Mouse (Mus musculus) kidney, postnatal 10 days (tissue): ENCODE measurements around the gene Scgb1c1.

Experiments used
- DNase-seq: peaks from one replicate; pipeline ENCODE4 v3.0.0; 2021; ENCODE audit warnings: mixed read lengths

The Scgb1c1 gene

DNA sequence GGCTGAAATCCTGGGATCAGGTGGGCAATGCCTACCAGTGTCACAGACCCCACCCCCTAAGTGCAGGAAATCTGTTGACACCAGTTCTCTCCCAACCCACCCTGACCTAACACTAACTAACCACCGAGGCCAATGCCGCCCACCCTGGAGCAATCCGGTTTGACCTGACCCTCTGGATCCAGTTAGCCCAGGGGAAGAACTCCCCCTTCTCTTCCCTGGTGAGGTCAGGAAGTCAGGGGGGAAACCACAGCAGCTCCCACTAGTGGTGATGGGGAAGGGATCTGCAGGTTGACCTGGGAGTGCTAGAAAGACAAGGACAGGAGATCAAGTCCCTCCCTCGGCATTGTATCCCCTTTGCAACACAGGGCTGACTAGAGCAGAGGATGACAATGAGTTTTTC lies 336 bp downstream of the Scgb1c1 start:
- no peak for DNase-seq

DNA sequence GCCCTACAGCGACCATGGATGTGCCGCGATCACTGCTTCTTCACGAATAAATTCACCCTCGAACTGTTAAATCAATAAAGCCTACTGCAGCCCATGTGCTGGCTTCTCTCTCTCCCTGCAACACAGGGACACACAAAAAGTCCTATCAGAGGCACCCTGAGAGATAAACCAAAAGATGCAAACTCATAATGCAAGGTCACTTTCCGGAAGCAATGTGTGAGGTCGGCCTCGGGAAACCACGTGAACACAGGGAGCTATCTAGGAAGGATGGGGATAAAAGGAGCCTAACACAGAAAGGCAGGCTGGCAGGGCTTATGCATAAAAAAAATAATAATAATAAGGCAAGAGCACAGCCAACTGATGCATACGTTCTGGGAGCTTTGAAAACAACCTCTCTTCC lies 1.3 kb downstream of the Scgb1c1 start:
- no peak for DNase-seq

DNA sequence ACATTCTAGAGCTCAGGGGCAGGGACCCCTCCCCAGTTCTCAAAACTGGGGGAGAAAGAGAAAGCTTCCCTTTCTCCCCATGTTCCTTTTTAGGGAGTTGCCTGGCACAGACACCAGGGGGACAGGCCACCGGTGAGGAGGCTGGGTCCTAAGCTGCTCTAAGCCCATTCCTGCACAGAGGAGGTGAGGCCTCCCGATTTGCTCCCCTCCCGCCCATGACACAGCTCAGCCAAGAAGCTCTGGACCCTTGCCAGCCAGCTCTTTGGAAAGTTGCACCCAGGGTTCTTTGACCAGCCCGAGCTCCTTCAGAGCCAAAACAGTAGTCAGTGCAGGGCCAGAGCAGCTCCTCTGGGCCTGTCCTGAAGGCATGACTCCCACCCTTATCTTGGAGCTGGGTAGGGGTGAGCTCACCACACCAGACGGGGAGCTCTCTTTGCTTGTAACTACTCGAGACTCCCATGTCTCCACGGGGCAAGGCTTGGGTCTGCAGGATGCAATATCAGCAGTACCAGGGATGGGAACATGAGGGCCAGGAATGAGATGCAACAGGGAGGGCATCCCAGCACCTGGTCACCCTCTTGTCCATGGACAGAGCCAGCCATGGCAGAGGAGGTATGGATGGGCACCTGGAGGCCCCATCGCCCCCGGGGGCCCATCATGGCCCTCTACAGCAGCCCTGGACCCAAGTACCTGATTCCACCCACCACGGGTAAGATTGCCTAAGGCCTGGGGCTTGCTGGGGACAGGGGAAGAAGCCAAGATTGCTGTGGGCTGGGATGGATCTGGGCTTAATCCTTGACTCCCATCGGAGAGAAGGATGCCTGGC lies 2.6 kb downstream of the Scgb1c1 start, which contains the start of gene Odf3:
TSS of gene Odf3 (plus strand) at position 51 of the 826 bp plus-strand sequence.
- DNase-seq: peak; percentile 63

DNA sequence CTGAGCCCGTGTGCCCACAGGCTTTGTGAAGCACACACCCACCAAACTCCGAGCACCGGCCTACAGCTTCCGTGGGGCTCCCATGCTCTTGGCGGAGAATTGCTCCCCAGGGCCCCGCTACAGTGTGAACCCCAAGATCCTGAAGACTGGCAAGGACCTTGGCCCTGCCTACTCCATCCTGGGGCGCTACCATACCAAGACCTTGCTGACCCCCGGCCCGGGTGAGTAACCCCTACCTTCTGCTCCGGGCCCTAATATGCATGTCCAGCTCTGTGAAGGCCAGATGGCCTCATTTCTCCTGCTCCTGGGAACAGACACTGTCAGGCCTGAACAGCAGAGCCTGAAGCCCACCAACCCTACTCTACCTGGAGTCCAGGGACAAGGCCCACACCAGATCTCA lies 3.2 kb downstream of the Scgb1c1 start:
- no peak for DNase-seq

DNA sequence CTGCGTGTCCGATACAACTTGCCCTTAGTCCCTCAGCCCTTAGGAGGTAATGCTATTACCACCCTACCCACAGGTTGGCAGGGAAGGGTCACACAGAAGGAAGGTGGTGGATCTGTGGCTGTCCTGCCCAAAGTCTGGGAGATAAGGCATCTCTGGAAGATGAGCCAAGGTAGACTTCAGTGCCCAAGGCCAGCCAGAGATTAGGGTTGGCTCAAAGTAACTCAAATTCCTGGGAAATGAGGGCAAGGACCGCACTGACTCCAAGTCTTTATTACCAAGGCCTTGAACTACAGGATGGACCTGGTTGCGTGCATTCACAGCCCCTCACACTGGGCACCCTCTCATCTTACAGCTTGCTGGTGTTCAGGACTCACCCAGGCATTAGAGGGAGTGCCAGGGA lies 6.6 kb downstream of the Scgb1c1 start:
- DNase-seq: no peak

DNA sequence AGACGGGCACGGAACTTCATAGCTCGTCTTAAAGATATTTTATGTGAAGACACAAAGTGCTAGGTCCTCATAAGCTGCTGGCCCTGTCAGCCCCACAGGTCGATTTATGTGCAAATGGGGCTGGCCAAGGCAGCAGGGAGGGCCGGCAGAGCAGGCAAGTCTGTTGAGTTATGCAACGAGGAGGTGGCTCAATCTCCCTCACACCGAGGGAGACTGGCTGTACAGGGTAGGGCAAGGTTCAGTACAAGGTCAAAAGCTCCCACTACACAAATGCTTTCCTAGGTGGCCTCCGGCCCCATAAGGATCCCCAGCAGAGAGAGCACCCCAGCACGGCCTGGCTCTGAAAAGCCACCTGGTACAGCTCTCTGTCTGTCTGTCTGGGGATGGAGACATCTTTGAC lies 8.0 kb downstream of the Scgb1c1 start:
- DNase-seq: no peak

DNA sequence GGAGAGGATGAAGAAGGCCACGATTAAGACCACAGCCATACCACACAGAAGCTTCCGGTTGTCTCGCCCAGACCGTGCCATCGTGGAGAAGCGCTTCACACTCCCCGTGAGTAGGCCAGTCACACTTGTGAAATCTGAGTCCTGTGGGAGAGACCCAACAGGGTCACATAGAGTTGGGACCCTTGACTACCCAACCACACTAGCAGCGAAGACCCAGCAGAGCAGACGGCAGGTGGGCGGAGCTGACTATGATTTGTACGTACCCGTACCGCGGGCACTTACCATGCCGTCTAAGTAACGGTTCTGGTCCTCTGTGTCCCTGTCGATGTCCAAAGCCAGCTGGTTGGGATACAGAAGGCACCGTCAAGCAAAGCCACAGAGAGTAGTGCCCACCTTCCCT lies 9.1 kb downstream of the Scgb1c1 start:
- DNase-seq: no peak

DNA sequence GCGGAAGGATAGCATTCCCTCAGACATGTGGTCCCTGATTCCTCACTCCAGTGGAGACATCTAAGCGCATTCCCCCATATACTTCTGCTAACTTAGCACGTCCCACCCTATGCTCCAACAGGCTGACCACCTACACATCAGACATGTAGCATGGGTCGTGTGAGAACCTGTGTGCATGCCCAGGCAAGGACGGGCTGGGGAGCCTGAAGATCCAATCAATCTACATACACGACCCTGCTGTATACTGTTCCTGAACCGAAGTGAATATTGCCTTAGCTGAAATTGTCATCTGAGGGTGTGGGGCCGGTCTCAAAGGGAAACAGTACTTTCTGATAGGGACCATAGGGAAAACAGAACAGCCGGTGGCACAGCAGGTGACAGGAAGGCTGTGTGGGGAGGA lies 9.8 kb downstream of the Scgb1c1 start:
- DNase-seq: no peak

DNA sequence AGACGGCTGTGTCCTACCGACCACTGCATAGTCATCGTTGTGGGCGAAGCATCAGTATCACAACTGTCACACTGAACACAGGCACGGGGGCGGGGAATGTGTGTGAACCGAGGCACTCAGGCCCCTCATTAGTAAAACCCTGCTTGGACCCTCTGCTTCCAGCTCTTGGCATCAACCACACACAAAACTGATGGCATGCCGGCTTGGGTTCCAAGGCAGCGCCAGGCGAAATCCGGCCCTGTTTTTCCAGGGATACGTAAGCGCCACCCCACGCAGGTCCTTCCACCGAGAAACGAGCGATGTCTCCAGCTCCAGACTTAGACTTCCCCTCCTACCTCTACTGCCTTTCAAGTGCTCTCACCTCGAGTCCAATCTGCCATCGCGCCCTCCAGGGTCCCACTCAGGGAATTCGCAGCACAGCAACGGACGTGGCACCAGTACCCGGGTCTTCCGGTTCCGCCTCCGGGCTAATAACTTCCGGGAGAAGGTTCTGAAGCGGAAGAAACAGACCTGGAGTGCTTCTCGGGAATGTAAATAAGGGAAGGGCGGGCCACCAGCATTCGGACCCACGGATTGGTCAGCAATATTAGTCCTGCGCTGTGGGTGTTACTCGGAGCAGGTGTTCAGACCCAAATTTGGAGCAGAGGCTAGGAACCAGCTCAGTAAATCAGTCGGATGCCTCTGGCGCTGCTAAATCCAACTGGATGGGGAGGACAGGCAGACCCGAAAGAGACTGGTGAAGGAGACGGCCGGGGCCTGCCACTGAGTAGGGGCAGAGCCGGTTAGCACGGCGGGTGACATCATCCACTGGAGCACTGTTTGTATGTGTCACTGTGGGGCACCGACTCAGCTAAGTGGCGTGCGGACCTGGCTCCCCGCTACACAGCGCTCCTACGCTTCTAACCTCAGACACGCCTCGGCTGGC lies 10.8 kb downstream of the Scgb1c1 start, which contains the start of gene Gm45785:
TSS of gene Gm45785 (minus strand) at position 472 of the 925 bp plus-strand sequence.
- peak; percentile 88 for DNase-seq

DNA sequence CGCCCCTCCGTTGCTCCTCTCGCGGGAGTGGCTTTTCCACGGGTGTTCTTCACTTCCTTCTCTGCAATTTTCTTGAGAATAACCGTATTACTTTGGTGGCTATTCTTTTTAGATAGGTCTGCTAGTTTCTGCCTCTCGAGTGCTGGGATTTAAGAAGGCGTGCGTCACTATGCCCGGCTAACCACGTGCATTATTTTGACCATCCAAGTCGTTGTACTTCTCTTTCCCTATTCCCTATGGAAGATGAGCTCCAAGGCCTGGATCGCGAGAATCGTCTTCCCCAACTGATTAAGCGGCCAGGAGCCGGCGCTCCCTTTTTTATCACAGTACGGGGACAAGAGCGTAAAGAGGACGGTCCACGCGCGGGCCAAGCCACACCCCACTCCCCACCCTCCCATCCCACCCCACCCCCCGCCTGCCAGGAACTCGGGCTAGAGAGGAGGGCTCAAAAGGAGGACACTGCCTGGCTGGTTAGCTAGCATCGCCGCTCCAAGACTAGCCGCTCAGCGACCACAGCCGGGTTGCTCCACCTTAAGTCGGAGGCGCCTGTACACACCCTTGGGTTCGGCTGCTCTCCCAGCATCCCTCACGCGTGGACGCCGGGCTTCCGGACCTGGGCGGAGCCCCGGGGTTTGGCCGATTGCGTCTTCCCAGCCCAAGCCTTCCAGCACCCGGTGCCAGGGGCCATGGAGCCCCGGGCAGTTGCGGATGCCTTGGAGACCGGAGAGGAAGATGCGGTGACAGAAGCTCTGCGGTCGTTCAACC lies 11.6 kb downstream of the Scgb1c1 start, which contains the start of gene Ric8a:
TSS of gene Ric8a (plus strand) at position 173 of the 765 bp plus-strand sequence.
- peak; percentile 93 for DNase-seq

DNA sequence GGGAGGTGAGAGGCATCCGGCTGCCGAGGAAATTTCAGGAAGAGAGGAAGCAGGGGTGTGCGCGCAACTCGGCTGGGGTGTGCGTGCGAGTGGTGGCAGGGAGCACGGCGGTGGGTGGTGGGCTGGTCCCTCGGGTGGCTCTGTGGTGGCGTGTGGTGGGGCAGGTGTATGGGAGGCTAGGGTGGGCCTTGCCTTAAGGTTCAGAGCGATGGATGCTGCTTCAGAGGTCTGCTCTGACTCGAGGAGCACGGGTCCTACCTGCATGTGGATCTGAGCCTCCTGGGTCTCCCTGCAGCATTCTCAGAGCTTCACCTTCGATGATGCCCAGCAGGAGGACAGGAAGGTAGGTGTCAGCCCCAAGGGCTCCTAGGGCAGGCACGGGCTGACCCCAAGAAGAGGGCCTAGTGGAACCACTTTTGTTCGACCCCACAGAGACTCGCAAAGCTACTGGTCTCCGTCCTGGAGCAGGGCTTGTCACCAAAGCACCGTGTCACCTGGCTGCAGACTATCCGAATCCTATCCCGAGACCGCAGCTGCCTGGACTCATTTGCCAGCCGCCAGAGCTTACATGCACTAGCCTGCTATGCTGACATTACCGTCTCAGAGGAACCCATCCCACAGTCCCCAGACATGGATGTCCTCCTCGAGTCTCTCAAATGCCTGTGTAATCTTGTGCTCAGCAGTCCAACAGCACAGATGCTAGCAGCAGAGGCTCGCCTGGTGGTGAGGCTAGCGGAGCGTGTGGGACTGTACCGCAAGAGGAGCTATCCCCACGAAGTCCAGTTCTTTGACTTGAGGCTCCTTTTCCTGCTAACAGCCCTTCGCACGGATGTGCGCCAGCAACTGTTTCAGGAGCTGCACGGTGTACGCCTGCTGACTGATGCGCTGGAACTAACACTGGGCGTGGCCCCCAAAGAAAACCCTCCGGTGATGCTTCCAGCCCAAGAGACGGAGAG lies 12.5 kb downstream of the Scgb1c1 start, which contains the start of gene Bet1l:
TSS of gene Bet1l (minus strand) at position 28 of the 956 bp plus-strand sequence.
- DNase-seq: no peak

DNA sequence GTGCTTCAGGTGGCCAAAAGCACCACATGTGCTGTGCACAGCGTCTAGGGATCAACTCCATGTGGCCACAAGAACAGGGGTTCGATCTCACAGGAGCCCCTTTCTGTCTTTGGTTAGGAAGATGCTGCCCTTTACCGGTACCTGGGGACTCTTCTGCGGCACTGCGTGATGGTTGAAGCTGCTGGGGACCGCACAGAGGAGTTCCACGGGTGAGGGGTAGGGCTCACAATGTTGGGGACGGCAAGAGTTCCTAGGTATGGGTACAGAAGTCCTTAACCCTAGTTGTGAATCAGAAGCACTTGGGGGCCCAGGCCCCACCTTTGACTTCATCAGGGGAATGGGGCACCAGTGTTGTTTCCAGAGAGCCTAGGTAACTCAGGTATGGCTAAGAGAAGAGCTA lies 13.4 kb downstream of the Scgb1c1 start:
- DNase-seq: no peak

DNA sequence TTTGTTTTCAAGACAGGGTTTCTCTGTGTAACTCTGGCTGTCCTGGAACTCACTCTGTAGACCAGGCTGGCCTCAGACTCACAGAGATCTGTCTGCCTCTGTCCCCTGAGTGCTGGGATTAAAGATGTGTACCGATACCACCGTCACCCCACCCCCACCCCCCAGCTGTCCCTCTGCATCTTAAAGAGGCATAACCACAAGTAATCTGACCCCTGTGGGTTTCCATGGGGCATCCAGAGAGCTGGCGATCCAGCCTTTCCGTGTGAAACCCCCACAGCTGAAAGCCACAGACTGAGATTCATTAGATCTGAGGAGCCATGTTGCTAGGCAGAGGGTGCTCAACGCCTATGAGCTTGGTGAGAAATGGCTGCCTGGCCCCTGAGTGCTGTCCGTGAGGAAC lies 14.7 kb downstream of the Scgb1c1 start:
- DNase-seq: no peak

DNA sequence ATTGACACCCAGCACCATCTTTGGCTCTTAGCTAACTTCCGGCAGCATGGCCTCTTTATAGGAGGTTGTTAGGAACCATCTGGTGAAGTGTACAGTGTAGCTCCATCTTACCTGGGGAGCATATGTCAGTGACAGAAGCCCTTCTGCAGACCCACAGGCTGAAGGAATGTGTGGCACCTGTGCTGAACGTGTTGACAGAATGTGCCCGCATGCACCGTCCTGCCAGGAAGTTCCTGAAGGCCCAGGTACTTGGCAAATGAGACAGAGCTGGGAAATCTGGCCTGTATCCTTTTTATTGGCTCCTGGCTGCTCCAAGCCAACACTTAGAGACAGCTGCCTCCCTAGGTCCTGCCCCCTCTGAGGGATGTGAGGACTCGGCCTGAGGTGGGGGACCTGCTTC lies 15.4 kb downstream of the Scgb1c1 start:
- no peak for DNase-seq

DNA sequence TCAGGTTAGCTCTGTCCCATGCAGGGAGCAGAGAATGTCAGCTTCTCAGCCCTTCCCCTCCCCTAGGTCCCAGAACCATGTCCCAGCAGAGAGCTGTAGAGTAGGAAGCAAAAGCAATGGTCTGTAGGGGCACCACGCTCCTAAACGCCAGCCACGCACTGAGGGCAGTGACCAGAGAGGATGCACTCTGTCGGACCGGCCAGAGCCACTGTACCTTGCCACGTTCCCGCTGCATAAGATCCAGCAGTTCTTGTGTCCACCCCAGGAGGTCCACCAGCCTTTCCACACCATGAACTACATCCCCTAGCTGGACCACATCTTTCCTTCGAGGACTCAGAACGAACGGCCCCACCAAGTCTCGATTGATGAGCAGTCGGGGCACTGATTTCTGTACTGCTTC lies 19.4 kb downstream of the Scgb1c1 start:
- DNase-seq: no peak

DNA sequence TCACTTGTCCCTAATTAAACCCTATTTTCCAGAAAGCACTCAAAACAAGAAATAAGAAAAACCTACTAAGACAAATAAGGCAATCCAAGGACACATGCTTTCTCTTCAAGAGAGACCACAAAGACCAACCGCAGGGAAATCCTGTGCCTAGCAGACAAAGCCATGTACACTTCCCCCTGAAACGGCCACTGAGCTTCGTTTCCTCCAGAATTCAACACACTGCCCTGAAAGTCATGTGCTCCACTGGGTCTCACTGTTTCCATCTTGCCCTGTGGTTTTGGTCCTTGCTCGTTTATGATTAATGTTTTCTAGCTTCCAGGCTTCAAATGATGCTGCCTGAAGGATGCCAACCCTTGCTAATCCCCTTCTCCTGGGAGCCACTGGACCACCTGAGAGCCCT lies 28.9 kb downstream of the Scgb1c1 start:
- no peak for DNase-seq

DNA sequence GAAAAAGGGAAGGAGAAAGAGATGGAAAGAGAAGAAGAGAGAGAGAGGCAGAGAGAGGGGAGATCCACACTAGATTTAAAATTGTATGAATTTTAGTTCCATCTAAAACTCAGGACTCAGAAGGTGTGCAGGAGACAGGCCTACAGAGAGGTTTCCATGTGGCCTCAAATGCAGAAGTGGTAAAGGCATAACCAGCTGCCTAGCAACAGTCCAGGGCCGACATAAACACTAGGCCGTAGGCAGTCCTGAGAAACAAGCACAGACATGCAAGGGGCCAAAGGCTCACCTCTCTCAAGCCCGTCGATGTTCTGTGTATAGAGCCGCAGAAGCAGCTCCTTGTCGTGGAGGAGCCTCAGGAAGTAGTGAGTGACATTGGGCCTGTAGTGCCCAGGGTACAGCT lies 32.0 kb downstream of the Scgb1c1 start:
- no peak for DNase-seq

DNA sequence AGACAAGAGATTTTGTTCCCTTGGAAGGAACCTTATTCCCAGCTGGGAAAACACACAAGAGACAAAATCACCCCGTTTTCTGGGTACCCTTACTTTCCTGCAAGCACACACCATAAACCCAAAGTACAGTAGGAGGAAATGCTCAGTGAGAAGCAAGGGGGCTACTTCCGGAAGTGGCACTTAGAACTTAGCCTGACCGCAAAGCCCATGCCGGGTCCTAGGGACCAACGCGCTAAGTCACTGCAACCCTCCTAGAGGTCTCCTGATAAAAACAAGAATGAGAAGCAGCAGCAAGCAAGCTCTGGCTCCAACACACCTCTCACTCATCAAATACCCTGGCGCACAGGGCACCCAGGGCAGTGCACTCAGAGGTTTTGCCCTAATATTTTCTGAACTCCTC lies 34.0 kb downstream of the Scgb1c1 start:
- DNase-seq: no peak

DNA sequence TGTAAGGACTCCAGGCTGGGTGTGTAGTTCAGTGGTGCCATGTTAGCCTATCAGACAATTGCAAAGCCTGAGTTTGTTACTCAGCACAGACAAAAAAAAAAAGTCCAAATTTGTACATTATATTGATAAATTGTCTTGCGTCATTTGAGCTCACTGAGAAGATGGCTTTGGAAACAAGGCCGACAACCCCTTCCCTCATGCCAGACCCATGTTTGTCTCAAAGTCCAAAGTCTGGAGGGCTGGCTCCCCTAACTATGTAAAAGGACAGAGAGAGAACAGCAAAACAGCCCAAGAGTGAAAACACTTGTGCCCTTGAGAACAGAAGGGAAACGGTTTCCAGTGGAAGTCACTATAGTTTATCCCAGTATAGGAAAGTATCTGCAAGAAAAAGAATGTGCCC lies 35.1 kb downstream of the Scgb1c1 start:
- peak; percentile 35 for DNase-seq

DNA sequence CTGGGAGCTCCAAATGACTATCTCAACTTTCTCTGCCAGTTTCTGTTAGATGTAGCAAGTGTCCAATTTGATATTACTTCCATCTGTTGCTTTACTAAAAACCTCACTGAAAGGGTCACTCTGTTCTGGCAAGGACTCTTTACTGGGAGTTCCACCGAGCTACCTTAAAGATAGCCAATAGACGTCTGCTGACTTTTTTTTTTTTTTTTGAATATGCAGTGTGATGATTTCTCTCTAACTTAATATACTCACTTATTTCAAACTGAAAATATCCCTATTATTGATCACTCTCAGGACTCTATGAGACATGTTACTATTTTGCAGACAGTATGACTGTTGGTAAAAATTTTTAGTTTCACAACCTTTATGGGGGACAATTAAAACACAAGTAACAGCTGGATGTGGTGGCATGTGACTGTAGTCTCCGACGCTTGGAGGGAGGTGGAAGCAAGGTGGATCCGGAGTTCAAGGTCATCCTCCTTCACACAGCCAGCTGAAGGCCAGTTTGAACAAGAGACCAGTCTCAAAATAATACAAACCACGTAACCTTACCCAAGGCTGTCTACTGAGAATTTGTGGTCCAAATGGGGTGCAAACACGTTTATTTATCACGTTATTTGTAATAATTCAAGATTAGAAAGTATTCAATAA lies 35.6 kb downstream of the Scgb1c1 start:
- no peak for DNase-seq
